Mouse (Mus musculus): ENCODE data around the gene Tmem208. TPM values are rescaled to one million over a fixed set of nuclear protein-coding genes. Genes with fewer than 3 reads are reported as not detected.
A peak's percentile ranks its signal among the peaks of the same experiment; 100 is the strongest.

The Tmem208 gene
- polyA plus RNA-seq, 1 experiment, result 67.8 TPM

GRCm38 (mm10) chr8:105336373-105337130 is 10.4 kb downstream of the Tmem208 start:
- DNase-seq (ENCODE audit: low read depth in 1 of 2, low spot score in 2 of 2), result no peak
- peaks cover 3% of the 10 kb centered on the region; the same call in 1 of the 2 replicates for H3K4me1 ChIP-seq (ENCODE audit: control insufficient read depth, insufficient read depth, insufficient read length)
- peaks cover 45% of the 10 kb centered on the region for H3K36me3 ChIP-seq (ENCODE audit: control insufficient read depth, insufficient read depth, low read length)
- TF ChIP-seq CTCF (IDR thresholded peaks at IDR 0.05; ENCODE audit: extremely low read depth, insufficient read depth, insufficient read length, insufficient replicate concordance), result no peak
- TF ChIP-seq POLR2A (IDR thresholded peaks at IDR 0.05; ENCODE audit: low read depth, low read length), result no peak
- H3K27ac ChIP-seq (ENCODE audit: insufficient read depth, low read length), result no peak overlapping the region
- 94% methylated on average over 32 of the region's 32 CpGs for WGBS
- no peak overlapping the region for H3K4me3 ChIP-seq (ENCODE audit: extremely low read depth, insufficient read depth, insufficient read length)
- no peaks in the 10 kb centered on the region for H3K27me3 ChIP-seq (ENCODE audit: control insufficient read depth, insufficient read depth, low read length)

- WGBS, result 19% methylated on average over 4 of the region's 4 CpGs
- Histone ChIP-seq H3K4me3 (ENCODE audit: extremely low read depth, insufficient read depth, insufficient read length) (no peak overlapping the region), H3K36me3 (ENCODE audit: control insufficient read depth, insufficient read depth, low read length) (peaks cover 32% of the 10 kb centered on the region), H3K4me1 (ENCODE audit: control insufficient read depth, insufficient read depth, insufficient read length) (peaks cover 3% of the 10 kb centered on the region; the same call in 1 of the 2 replicates), H3K27ac (ENCODE audit: insufficient read depth, low read length) (no peak overlapping the region), H3K27me3 (ENCODE audit: control insufficient read depth, insufficient read depth, low read length) (no peaks in the 10 kb centered on the region)
- no peak for DNase-seq (ENCODE audit: low read depth in 1 of 2, low spot score in 2 of 2)
- TF ChIP-seq CTCF (IDR thresholded peaks at IDR 0.05; ENCODE audit: extremely low read depth, insufficient read depth, insufficient read length, insufficient replicate concordance) (no peak), POLR2A (IDR thresholded peaks at IDR 0.05; ENCODE audit: low read depth, low read length) (no peak)
These were observed 12.8 kb downstream of the Tmem208 start for GRCm38 (mm10) chr8:105338992-105339391.

DNA sequence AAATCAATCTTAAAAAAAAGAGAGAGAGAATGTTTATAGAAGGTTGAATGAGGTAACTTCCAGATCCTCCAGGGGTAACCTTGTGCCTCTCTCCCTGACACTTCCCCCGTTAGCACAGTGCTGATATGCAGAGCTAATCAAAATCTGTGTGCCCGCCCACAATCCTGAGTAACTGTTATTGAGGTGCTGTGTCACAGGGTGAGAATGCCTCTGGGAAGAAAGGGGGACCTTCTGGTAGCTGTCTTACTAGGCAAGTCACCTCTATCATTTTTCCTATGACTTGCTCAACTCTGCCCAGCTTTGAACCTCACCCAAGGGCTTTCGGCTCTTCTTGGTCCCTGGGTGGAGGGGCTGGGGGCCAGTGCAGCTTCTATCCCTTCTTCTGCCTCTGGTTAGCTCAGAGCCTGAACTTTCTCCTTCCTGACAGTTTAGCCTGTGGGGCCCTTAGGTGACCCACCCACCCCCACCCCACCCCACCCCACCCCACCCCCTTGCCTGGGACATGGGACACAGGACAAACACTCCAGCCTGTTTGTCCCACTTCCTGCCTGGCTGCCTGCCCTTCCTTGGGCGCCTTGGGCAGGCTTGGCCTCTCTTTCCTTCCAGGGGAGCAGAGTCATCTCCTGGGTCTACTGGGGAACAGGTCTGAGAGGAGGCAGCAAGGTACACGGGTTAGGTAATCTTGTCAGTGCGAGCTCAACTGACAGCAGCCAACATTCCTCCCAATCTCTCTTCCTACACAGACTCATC is 13.9 kb downstream of the Tmem208 start:
- 73% methylated on average over 6 of the region's 6 CpGs for WGBS
- peaks cover 28% of the 10 kb centered on the region for H3K36me3 ChIP-seq (ENCODE audit: control insufficient read depth, insufficient read depth, low read length)
- no peaks in the 10 kb centered on the region for H3K27me3 ChIP-seq (ENCODE audit: control insufficient read depth, insufficient read depth, low read length)
- no peak for DNase-seq (ENCODE audit: low read depth in 1 of 2, low spot score in 2 of 2)
- TF ChIP-seq CTCF (IDR thresholded peaks at IDR 0.05; ENCODE audit: extremely low read depth, insufficient read depth, insufficient read length, insufficient replicate concordance), result no peak
- no peak for TF ChIP-seq POLR2A (IDR thresholded peaks at IDR 0.05; ENCODE audit: low read depth, low read length)
- H3K4me1 ChIP-seq (ENCODE audit: control insufficient read depth, insufficient read depth, insufficient read length), result peaks cover 6% of the 10 kb centered on the region; the same call in 1 of the 2 replicates
- no peak overlapping the region for H3K4me3 ChIP-seq (ENCODE audit: extremely low read depth, insufficient read depth, insufficient read length)
- H3K27ac ChIP-seq (ENCODE audit: insufficient read depth, low read length), result 0 out of 2 replicates have a peak overlapping the region, but pooled peaks have one; percentile 19

DNA sequence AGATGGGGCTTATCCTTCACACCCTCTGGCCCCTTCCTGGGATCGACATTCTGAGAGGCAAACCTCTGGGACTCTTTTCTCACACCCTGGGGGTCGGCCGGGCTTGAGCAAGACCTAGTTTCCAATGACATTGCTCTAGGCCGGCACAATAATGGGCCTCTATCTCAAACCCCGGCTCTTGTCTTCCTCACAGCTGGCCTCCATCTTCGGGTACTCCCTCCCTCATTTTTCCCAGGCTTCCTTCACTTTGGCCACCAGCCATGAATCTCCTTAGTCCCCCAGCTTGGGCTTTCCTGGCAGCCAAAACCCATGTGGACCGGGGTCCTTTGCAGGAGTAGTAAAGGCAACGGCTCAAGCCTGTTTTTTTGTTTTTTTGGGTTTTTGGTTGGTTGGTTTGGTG is 15.2 kb downstream of the Tmem208 start:
- Histone ChIP-seq H3K36me3 (ENCODE audit: control insufficient read depth, insufficient read depth, low read length) (peaks cover 15% of the 10 kb centered on the region), H3K4me1 (ENCODE audit: control insufficient read depth, insufficient read depth, insufficient read length) (peaks cover 6% of the 10 kb centered on the region; the same call in 1 of the 2 replicates), H3K27me3 (ENCODE audit: control insufficient read depth, insufficient read depth, low read length) (no peaks in the 10 kb centered on the region), H3K4me3 (ENCODE audit: extremely low read depth, insufficient read depth, insufficient read length) (no peak overlapping the region), H3K27ac (ENCODE audit: insufficient read depth, low read length) (no peak overlapping the region)
- no peak for TF ChIP-seq CTCF (IDR thresholded peaks at IDR 0.05; ENCODE audit: extremely low read depth, insufficient read depth, insufficient read length, insufficient replicate concordance)
- TF ChIP-seq POLR2A (IDR thresholded peaks at IDR 0.05; ENCODE audit: low read depth, low read length), result no peak
- WGBS, result 85% methylated on average over 8 of the region's 8 CpGs
- DNase-seq (ENCODE audit: low read depth in 1 of 2, low spot score in 2 of 2), result no peak

DNA sequence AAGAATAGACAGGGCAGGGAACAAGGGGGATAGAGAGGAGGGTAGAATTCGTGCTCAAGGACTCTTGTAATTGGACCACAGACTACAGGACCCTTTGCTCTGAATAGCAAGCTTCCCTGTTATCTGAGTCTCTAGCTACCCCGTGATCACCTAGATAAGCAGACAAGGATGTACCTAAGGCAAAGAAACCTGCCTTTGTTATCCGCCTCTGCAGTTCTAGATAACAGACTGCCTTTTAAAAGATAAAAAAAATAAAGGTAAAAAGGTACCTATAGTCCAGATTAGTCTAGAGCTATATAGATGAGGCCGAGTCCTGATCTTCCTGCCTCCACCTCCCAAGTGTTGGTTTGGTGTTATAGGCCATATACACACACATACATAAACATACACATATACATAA is 16.6 kb downstream of the Tmem208 start:
- WGBS, result 89% methylated on average over 4 of the region's 4 CpGs
- DNase-seq (ENCODE audit: low read depth in 1 of 2, low spot score in 2 of 2), result no peak
- no peak overlapping the region for H3K4me3 ChIP-seq (ENCODE audit: extremely low read depth, insufficient read depth, insufficient read length)
- peaks cover 6% of the 10 kb centered on the region; the same call in 1 of the 2 replicates for H3K4me1 ChIP-seq (ENCODE audit: control insufficient read depth, insufficient read depth, insufficient read length)
- H3K36me3 ChIP-seq (ENCODE audit: control insufficient read depth, insufficient read depth, low read length), result peaks cover 4% of the 10 kb centered on the region; the same call in 1 of the 2 replicates
- H3K27me3 ChIP-seq (ENCODE audit: control insufficient read depth, insufficient read depth, low read length), result no peaks in the 10 kb centered on the region
- TF ChIP-seq CTCF (IDR thresholded peaks at IDR 0.05; ENCODE audit: extremely low read depth, insufficient read depth, insufficient read length, insufficient replicate concordance) (no peak), POLR2A (IDR thresholded peaks at IDR 0.05; ENCODE audit: low read depth, low read length) (no peak)
- H3K27ac ChIP-seq (ENCODE audit: insufficient read depth, low read length), result no peak overlapping the region

DNA sequence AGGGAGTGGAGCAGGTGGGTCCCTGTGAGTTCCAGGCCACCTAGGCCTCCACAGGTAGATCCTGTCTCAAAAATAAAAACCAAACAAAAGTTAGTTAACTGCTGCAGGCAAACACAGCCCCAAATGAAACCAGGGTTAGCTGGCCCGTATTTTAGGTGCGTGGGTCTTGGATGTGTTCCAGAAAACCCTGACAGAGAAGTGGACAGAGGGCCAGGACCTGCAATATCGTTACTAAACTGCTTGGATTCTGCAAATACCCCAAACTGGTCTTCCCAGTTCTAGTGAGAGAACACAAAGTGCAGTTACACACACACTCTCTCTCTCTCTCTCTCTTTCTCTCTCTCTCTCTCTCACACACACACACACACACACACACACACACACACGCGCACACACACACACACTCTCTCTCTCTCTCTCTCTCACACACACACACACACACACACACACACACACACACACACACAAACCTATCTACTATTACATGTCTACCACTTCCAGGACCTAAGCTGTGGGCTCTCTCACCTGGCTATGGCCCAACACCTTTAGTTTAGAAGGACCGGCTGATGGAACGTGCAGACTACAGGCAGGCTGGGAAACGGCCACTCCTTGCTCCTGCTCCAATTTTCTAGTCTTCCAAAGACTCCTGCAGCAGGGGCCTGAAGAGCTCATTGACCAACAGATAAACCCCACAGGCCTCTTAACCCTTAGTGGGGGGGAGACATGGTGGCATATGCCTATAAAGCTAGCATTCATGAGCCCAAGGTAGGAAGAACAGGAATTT is 17.8 kb downstream of the Tmem208 start:
- peak overlapping the region; percentile 23; the same call in 1 of the 2 replicates for H3K27ac ChIP-seq (ENCODE audit: insufficient read depth, low read length)
- WGBS, result 72% methylated on average over 8 of the region's 8 CpGs
- H3K4me3 ChIP-seq (ENCODE audit: extremely low read depth, insufficient read depth, insufficient read length), result no peak overlapping the region
- peaks cover 9% of the 10 kb centered on the region for H3K4me1 ChIP-seq (ENCODE audit: control insufficient read depth, insufficient read depth, insufficient read length)
- peaks cover 4% of the 10 kb centered on the region for H3K27me3 ChIP-seq (ENCODE audit: control insufficient read depth, insufficient read depth, low read length)
- no peak for TF ChIP-seq POLR2A (IDR thresholded peaks at IDR 0.05; ENCODE audit: low read depth, low read length)
- no peak for TF ChIP-seq CTCF (IDR thresholded peaks at IDR 0.05; ENCODE audit: extremely low read depth, insufficient read depth, insufficient read length, insufficient replicate concordance)
- DNase-seq (ENCODE audit: low read depth in 1 of 2, low spot score in 2 of 2), result no peak
- no peaks in the 10 kb centered on the region for H3K36me3 ChIP-seq (ENCODE audit: control insufficient read depth, insufficient read depth, low read length)
